Mouse (Mus musculus): Measurements from ENCODE around the gene Scin.

DNA sequence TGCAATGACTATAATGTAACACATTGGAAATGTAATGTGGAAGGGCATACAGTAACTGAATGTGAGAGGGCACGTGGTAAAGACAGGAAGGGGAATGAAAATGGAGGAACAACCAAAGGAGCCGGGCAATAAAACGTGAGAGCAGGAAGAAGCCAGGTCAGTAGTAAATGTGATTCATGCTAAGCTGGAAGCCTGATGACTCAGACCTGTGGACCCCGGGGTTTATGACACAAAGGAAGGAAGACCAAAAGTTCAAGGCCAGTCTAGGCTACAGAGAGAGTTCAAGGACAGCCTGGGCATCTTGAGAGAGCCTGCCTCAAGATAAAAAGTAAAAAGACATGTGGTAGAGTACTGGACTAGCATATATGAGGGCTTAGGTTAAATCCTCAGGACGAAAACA, 12.5 kb upstream of the Scin start:
- TF ChIP-seq TCF12 (IDR thresholded peaks at IDR 0.05; ENCODE audit: insufficient read depth, poor library complexity, severe bottlenecking) (no peak), POLR2A (IDR thresholded peaks at IDR 0.05; ENCODE audit: insufficient read length, low read depth) (no peak)

Measured in myocyte (in vitro differentiated cells).